Mouse (Mus musculus): ENCODE results near the gene Gm21119. TPM values are rescaled to one million over a fixed set of nuclear protein-coding genes. Genes with fewer than 3 reads are reported as not detected.
"Not testable (repeated sequence)": the region's sequence is repeated elsewhere in the genome, so short reads cannot be mapped to it uniquely, and the experiment has no call there.

Gene Gm21119
- not detected in 2 replicates for polyA plus RNA-seq (2016; fragmentation: Nextera tagmentation; extraction: Ambion mirVana)

GRCm38 (mm10) chr8:20614619-20615018 lies at the start of gene Gm21119:
Gene Gm21119, plus strand, starts transcription at chr8:20614919.
- not testable (repeated sequence) for H3K9me3 ChIP-seq (replicated peaks); H3K27ac ChIP-seq (replicated peaks); H3K4me1 ChIP-seq; H3K4me3 ChIP-seq; DNase-seq (ENCODE audit: low spot score); H3K36me3 ChIP-seq; H3K27me3 ChIP-seq (ENCODE audit: low read depth, poor library complexity, severe bottlenecking)
- no CpG with 5 or more reads among the region's 2 CpGs for WGBS

DNA sequence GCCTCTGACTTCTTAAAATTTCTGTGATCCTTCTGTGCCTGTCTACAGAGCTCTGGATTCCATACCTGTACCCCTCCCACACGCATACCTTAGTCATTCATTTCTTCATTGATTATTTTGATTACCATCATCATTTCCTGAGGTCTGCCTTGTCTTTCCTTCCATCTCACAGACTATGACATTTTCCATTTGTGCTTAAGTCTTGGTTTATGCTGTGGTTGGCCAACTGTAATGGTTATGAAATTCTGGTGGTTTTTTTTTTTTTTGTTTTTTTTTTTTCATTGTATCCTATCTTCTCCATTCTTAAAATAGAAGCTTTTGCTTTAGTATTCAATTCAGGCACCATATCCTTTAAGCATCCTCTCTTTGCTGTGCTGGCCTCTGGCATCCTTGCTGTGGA lies 48.0 kb upstream of the Gm21119 start:
- H3K4me3 ChIP-seq; H3K27me3 ChIP-seq (ENCODE audit: low read depth, poor library complexity, severe bottlenecking); DNase-seq (ENCODE audit: low spot score); H3K36me3 ChIP-seq; H3K27ac ChIP-seq (replicated peaks); H3K4me1 ChIP-seq; H3K9me3 ChIP-seq (replicated peaks): not testable (repeated sequence)
- no CpG with 5 or more reads among the region's 1 CpGs for WGBS

- H3K27ac ChIP-seq (replicated peaks); H3K4me1 ChIP-seq; H3K36me3 ChIP-seq; H3K4me3 ChIP-seq; H3K9me3 ChIP-seq (replicated peaks); H3K27me3 ChIP-seq (ENCODE audit: low read depth, poor library complexity, severe bottlenecking): not testable (repeated sequence)
- 91% methylated on average over 5 of the region's 6 CpGs for WGBS
- DNase-seq (ENCODE audit: low spot score), result peak; percentile 9
These were observed 33.6 kb upstream of the Gm21119 start for GRCm38 (mm10) chr8:20581081-20581480.

- H3K27ac ChIP-seq (replicated peaks); H3K4me1 ChIP-seq; H3K9me3 ChIP-seq (replicated peaks); DNase-seq (ENCODE audit: low spot score); H3K27me3 ChIP-seq (ENCODE audit: low read depth, poor library complexity, severe bottlenecking); H3K4me3 ChIP-seq; H3K36me3 ChIP-seq: not testable (repeated sequence)
- 87% methylated on average over 5 of the region's 6 CpGs for WGBS
These were observed 31.9 kb upstream of the Gm21119 start for GRCm38 (mm10) chr8:20582772-20583171.

DNA sequence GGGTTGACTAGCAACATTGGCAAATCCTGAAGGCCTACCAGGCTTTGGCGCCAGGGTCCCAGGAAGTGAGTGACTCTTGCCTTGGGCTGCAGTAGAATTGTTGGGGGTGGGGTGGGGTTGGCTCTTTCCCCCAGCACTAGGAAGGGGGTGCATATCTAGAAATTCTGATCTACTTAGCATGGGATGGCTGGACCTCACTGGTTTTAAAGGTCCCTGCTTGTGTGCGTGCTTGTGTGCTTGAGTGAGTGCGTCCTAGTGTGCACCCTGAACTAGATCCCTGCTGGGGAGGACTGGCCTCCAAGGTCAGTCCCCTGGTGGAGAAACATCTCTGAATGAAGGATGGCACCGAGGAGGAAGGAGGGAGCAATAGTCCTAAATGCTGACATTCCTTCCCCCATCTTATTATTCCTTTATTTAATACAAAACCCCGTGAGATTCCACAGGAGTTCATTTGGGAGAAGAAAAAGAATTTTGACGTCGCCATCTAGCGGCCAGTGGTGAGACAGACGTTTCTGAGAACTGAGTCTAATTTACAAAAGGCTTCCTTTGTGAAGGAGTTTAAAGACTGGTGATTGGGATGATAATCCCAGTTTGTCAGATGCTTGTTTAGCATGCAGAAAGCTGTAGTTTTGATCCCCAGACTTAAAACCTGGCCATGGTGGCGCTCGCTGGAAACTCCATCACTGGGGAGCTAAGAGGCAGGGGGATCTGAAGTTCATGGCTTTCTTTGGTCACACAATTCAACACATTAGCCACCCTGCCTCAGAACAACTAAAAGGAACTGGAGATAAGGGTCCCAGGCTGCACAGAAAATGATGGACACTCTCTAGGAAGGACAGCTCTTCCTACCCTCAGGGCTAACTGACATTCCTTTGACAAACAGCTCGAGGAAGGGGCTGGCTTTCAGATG lies 26.2 kb upstream of the Gm21119 start:
- not testable (repeated sequence) for H3K4me3 ChIP-seq; H3K27ac ChIP-seq (replicated peaks); H3K4me1 ChIP-seq; H3K27me3 ChIP-seq (ENCODE audit: low read depth, poor library complexity, severe bottlenecking); H3K9me3 ChIP-seq (replicated peaks); H3K36me3 ChIP-seq
- 24% methylated on average over 10 of the region's 12 CpGs for WGBS
- DNase-seq (ENCODE audit: low spot score), result peak; percentile 10

- not testable (repeated sequence) for H3K9me3 ChIP-seq (replicated peaks); DNase-seq (ENCODE audit: low spot score); H3K27ac ChIP-seq (replicated peaks); H3K4me1 ChIP-seq; H3K36me3 ChIP-seq; H3K4me3 ChIP-seq; H3K27me3 ChIP-seq (ENCODE audit: low read depth, poor library complexity, severe bottlenecking)
- 85% methylated on average over 2 of the region's 4 CpGs for WGBS
These were observed 25.6 kb upstream of the Gm21119 start for GRCm38 (mm10) chr8:20589178-20589539.

GRCm38 (mm10) chr8:20590117-20590997 lies 24.4 kb upstream of the Gm21119 start:
- H3K36me3 ChIP-seq; H3K27me3 ChIP-seq (ENCODE audit: low read depth, poor library complexity, severe bottlenecking); H3K4me3 ChIP-seq; H3K27ac ChIP-seq (replicated peaks); H3K9me3 ChIP-seq (replicated peaks); H3K4me1 ChIP-seq: not testable (repeated sequence)
- peak; percentile 10 for DNase-seq (ENCODE audit: low spot score)
- WGBS, result 81% methylated on average over 4 of the region's 9 CpGs

DNA sequence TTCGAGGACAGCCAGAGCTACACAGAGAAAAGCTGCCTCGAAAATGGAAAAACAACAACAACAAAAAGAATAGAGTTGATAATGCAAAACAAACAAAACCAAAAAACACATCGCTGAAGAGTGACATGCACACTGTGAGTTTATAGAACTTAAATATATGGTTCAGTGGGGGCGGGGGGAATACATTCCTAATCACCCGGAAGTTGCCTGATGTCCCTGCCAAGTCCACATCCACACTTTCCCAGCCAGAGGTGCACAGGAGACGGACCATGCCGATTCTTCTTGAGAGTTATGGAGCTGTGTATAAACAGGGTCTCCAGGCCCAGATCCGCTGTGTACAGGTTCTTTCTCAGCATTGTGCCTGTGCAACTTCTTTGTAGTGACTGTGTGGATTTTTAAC lies 23.7 kb upstream of the Gm21119 start:
- H3K27me3 ChIP-seq (ENCODE audit: low read depth, poor library complexity, severe bottlenecking); H3K27ac ChIP-seq (replicated peaks); H3K4me3 ChIP-seq; H3K4me1 ChIP-seq; DNase-seq (ENCODE audit: low spot score); H3K36me3 ChIP-seq; H3K9me3 ChIP-seq (replicated peaks): not testable (repeated sequence)
- WGBS, result 93% methylated on average over 5 of the region's 8 CpGs

- H3K27ac ChIP-seq (replicated peaks); H3K36me3 ChIP-seq; H3K27me3 ChIP-seq (ENCODE audit: low read depth, poor library complexity, severe bottlenecking); DNase-seq (ENCODE audit: low spot score); H3K4me3 ChIP-seq; H3K4me1 ChIP-seq; H3K9me3 ChIP-seq (replicated peaks): not testable (repeated sequence)
- 40% methylated on average over 1 of the region's 5 CpGs for WGBS
These were observed 21.9 kb upstream of the Gm21119 start for GRCm38 (mm10) chr8:20592732-20593272.

GRCm38 (mm10) chr8:20593841-20594240 lies 20.9 kb upstream of the Gm21119 start:
- H3K27me3 ChIP-seq (ENCODE audit: low read depth, poor library complexity, severe bottlenecking); H3K36me3 ChIP-seq; H3K4me3 ChIP-seq; H3K27ac ChIP-seq (replicated peaks); DNase-seq (ENCODE audit: low spot score); H3K4me1 ChIP-seq: not testable (repeated sequence)
- no CpG with 5 or more reads among the region's 4 CpGs for WGBS
- H3K9me3 ChIP-seq (replicated peaks), result peaks cover 11% of the 10 kb centered on the region

- WGBS, result 85% methylated on average over 6 of the region's 9 CpGs
These were observed 18.5 kb upstream of the Gm21119 start for GRCm38 (mm10) chr8:20596081-20596841.

More at GRCm38 (mm10) chr8:20596081-20596841, 18.5 kb upstream of the Gm21119 start:
- not testable (repeated sequence) for H3K27ac ChIP-seq (replicated peaks); H3K36me3 ChIP-seq; DNase-seq (ENCODE audit: low spot score); H3K4me1 ChIP-seq; H3K4me3 ChIP-seq; H3K27me3 ChIP-seq (ENCODE audit: low read depth, poor library complexity, severe bottlenecking)
- peaks cover 10% of the 10 kb centered on the region; the same call in 1 of the 2 replicates for H3K9me3 ChIP-seq (replicated peaks)
